Mouse (Mus musculus): ENCODE data around the gene Bcan. TPM values are rescaled to one million over a fixed set of nuclear protein-coding genes. Genes with fewer than 3 reads are reported as not detected.

Gene Bcan
- polyA plus RNA-seq, 1 experiment from 2014 or later, result 0.13 TPM

DNA sequence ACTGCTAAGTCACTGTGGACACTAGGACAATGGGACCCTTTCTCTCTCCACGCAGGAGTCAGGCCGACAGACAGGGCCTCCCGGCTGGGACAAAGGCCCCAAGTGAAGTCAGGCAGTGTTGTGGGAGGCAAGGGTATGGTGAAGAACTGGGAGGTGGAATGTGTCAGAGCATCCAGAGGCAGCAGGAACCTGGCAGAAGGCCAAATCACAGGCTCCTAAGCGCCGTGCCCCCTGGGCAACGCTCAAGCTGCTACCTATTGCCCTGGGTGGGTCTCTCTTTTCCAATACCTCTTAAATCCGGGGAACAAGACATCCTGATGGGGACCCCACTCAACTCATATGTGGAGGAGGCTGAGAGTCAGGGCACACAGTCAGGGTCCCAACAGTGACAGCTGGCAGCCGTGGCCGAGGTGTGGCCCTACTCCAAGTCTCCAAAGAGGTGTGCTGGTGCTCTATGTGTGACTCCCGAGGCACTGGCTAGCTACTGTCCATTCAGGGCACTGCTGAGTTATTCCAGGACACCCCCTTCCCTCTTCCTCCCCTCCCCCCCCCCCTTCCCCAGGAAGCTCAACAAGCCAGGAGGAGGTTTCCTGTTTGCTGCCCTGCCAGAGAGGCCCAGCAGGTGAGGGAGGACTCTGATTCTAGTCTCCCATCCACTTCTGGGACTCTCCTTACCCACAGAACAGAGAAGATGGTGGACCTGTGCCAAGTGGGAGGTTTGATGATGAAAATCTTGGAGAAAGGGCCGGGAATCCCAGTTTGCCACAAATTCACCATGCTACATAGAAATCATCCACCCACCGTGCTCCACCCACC lies 14.3 kb downstream of the Bcan start:
- Histone ChIP-seq H3K36me3 (ENCODE audit: control insufficient read depth, insufficient read depth) (no peaks in the 10 kb centered on the region), H3K4me2 (ENCODE audit: low read depth, low read length) (0 out of 2 replicates have a peak overlapping the region, but pooled peaks have one; percentile 1), H3K9ac (ENCODE audit: low read length) (peak overlapping the region; percentile 48), H3K9me3 (replicated peaks; ENCODE audit: control insufficient read depth, low read length) (no peaks in the 10 kb centered on the region), H3K27me3 (ENCODE audit: control insufficient read depth, insufficient read depth, low read length) (peaks cover 20% of the 10 kb centered on the region), H3K4me3 (ENCODE audit: low read length) (no peak overlapping the region), H3K4me1 (ENCODE audit: control insufficient read depth, insufficient read depth, low read length) (peaks cover 66% of the 10 kb centered on the region), H3K27ac (ENCODE audit: low read length) (peak overlapping the region; percentile 71)
- ATAC-seq (replicated peaks; ENCODE audit: extremely low read depth, insufficient read depth, low FRiP score), result no peak
- 24% methylated on average over 12 of the region's 12 CpGs for WGBS

DNA sequence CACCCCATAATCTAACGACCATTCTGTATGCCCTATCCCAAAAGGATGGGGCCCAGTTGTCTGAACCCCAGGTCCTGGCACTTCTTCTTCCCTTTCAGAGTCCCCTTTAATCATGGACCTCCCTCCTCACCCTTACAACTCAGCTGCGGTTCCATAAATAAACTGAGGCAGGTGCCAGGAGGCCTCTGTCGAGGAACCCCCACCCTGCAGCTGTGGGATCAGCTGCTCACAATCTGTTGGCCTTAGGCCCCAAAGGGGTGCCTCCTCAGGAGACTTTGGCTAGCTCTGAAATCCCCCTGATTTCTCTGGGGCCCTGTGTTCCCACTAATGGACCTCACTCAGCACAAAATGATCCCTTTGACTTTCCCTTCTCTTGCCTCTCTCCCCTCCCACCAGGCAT lies 15.9 kb downstream of the Bcan start:
- ATAC-seq (replicated peaks; ENCODE audit: extremely low read depth, insufficient read depth, low FRiP score), result no peak
- Histone ChIP-seq H3K9me3 (replicated peaks; ENCODE audit: control insufficient read depth, low read length) (no peaks in the 10 kb centered on the region), H3K27me3 (ENCODE audit: control insufficient read depth, insufficient read depth, low read length) (peaks cover 5% of the 10 kb centered on the region), H3K36me3 (ENCODE audit: control insufficient read depth, insufficient read depth) (no peaks in the 10 kb centered on the region), H3K9ac (ENCODE audit: low read length) (no peak overlapping the region; the same call in 1 of the 2 replicates), H3K4me3 (ENCODE audit: low read length) (no peak overlapping the region), H3K4me2 (ENCODE audit: low read depth, low read length) (no peak overlapping the region), H3K27ac (ENCODE audit: low read length) (peak overlapping the region; percentile 93), H3K4me1 (ENCODE audit: control insufficient read depth, insufficient read depth, low read length) (peaks cover 66% of the 10 kb centered on the region)
- 21% methylated on average over 3 of the region's 3 CpGs for WGBS

GRCm38 (mm10) chr3:87983627-87984026 lies 16.4 kb downstream of the Bcan start:
- peak overlapping the region; percentile 48 for H3K4me2 ChIP-seq (ENCODE audit: low read depth, low read length)
- H3K27ac ChIP-seq (ENCODE audit: low read length), result peak overlapping the region; percentile 93
- 57% methylated on average over 6 of the region's 6 CpGs for WGBS
- peaks cover 2% of the 10 kb centered on the region; the same call in 1 of the 2 replicates for H3K27me3 ChIP-seq (ENCODE audit: control insufficient read depth, insufficient read depth, low read length)
- no peak overlapping the region for H3K4me3 ChIP-seq (ENCODE audit: low read length)
- no peaks in the 10 kb centered on the region for H3K9me3 ChIP-seq (replicated peaks; ENCODE audit: control insufficient read depth, low read length)
- H3K4me1 ChIP-seq (ENCODE audit: control insufficient read depth, insufficient read depth, low read length), result peaks cover 66% of the 10 kb centered on the region
- no peak for ATAC-seq (replicated peaks; ENCODE audit: extremely low read depth, insufficient read depth, low FRiP score)
- H3K36me3 ChIP-seq (ENCODE audit: control insufficient read depth, insufficient read depth), result no peaks in the 10 kb centered on the region
- H3K9ac ChIP-seq (ENCODE audit: low read length), result peak overlapping the region; percentile 67

GRCm38 (mm10) chr3:87982836-87983601 lies 17.0 kb downstream of the Bcan start:
- Histone ChIP-seq H3K27ac (ENCODE audit: low read length) (peak overlapping the region; percentile 93), H3K9ac (ENCODE audit: low read length) (peak overlapping the region; percentile 67), H3K4me3 (ENCODE audit: low read length) (peak overlapping the region; percentile 15), H3K4me2 (ENCODE audit: low read depth, low read length) (peak overlapping the region; percentile 48), H3K4me1 (ENCODE audit: control insufficient read depth, insufficient read depth, low read length) (peaks cover 64% of the 10 kb centered on the region), H3K9me3 (replicated peaks; ENCODE audit: control insufficient read depth, low read length) (no peaks in the 10 kb centered on the region), H3K36me3 (ENCODE audit: control insufficient read depth, insufficient read depth) (no peaks in the 10 kb centered on the region), H3K27me3 (ENCODE audit: control insufficient read depth, insufficient read depth, low read length) (no peaks in the 10 kb centered on the region)
- peak; percentile 57 for ATAC-seq (replicated peaks; ENCODE audit: extremely low read depth, insufficient read depth, low FRiP score)
- 7% methylated on average over 13 of the region's 13 CpGs for WGBS

- Histone ChIP-seq H3K9me3 (replicated peaks; ENCODE audit: control insufficient read depth, low read length) (no peaks in the 10 kb centered on the region), H3K4me3 (ENCODE audit: low read length) (no peak overlapping the region; the same call in 1 of the 2 replicates), H3K9ac (ENCODE audit: low read length) (peak overlapping the region; percentile 67), H3K4me1 (ENCODE audit: control insufficient read depth, insufficient read depth, low read length) (peaks cover 55% of the 10 kb centered on the region), H3K36me3 (ENCODE audit: control insufficient read depth, insufficient read depth) (peaks cover 1% of the 10 kb centered on the region), H3K4me2 (ENCODE audit: low read depth, low read length) (peak overlapping the region; percentile 48), H3K27me3 (ENCODE audit: control insufficient read depth, insufficient read depth, low read length) (no peaks in the 10 kb centered on the region; the same call in 1 of the 2 replicates), H3K27ac (ENCODE audit: low read length) (peak overlapping the region; percentile 93)
- peak; percentile 45; the same call in 1 of the 2 replicates for ATAC-seq (replicated peaks; ENCODE audit: extremely low read depth, insufficient read depth, low FRiP score)
- WGBS, result 29% methylated on average over 12 of the region's 12 CpGs
Observed at GRCm38 (mm10) chr3:87981894-87982835, 17.9 kb downstream of the Bcan start.

- Histone ChIP-seq H3K4me1 (ENCODE audit: control insufficient read depth, insufficient read depth, low read length) (peaks cover 48% of the 10 kb centered on the region), H3K36me3 (ENCODE audit: control insufficient read depth, insufficient read depth) (peaks cover 5% of the 10 kb centered on the region), H3K27ac (ENCODE audit: low read length) (peak overlapping the region; percentile 93), H3K9me3 (replicated peaks; ENCODE audit: control insufficient read depth, low read length) (no peaks in the 10 kb centered on the region), H3K27me3 (ENCODE audit: control insufficient read depth, insufficient read depth, low read length) (no peaks in the 10 kb centered on the region; the same call in 1 of the 2 replicates), H3K4me3 (ENCODE audit: low read length) (no peak overlapping the region), H3K4me2 (ENCODE audit: low read depth, low read length) (no peak overlapping the region), H3K9ac (ENCODE audit: low read length) (no peak overlapping the region)
- WGBS, result 80% methylated on average over 6 of the region's 6 CpGs
- no peak for ATAC-seq (replicated peaks; ENCODE audit: extremely low read depth, insufficient read depth, low FRiP score)
Observed at GRCm38 (mm10) chr3:87981214-87981760, 18.7 kb downstream of the Bcan start.

DNA sequence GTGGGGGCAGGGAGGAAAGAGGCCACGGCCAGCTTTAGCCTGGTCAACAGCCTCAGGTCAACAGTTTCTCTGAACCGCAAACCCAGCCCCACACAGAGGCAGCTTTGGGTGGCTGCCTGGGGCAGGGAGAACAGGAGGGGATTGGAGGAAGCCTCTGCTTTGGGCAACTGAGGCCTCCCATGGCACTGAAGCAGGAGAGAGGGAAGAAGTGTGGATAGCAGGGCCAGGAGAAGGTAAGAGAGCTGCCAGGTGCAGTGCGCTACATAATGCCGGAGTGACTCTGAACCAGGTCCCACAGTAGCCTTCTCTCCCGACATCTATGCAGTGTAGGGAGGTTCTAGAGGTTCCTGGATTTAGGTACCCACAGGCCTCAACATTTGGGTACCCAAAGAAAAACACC lies 19.3 kb downstream of the Bcan start:
- Histone ChIP-seq H3K4me3 (ENCODE audit: low read length) (no peak overlapping the region), H3K27ac (ENCODE audit: low read length) (no peak overlapping the region), H3K27me3 (ENCODE audit: control insufficient read depth, insufficient read depth, low read length) (no peaks in the 10 kb centered on the region; the same call in 1 of the 2 replicates), H3K4me2 (ENCODE audit: low read depth, low read length) (no peak overlapping the region), H3K9ac (ENCODE audit: low read length) (no peak overlapping the region), H3K4me1 (ENCODE audit: control insufficient read depth, insufficient read depth, low read length) (peaks cover 42% of the 10 kb centered on the region), H3K9me3 (replicated peaks; ENCODE audit: control insufficient read depth, low read length) (no peaks in the 10 kb centered on the region), H3K36me3 (ENCODE audit: control insufficient read depth, insufficient read depth) (peaks cover 5% of the 10 kb centered on the region)
- ATAC-seq (replicated peaks; ENCODE audit: extremely low read depth, insufficient read depth, low FRiP score), result no peak
- WGBS, result 77% methylated on average over 5 of the region's 5 CpGs

DNA sequence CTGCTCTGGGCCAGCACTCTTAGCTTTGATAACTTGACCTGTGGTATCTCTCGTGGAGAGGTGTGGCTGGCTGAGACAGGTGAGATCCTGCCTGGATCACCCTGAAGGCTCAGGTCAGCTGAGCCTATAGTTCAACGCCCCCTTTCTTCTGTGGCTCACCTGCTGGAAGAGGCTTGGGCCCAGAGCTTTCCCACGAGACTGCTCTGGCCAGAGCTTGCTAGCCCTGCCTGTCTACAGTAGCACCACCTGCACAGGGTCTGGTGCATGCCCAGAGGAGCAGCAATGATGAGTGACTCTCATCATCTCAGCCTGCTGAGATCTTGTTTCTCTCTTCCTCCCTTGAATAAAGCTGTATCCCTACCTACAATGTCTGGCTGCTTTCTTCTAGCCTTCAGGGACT lies 19.9 kb downstream of the Bcan start:
- ATAC-seq (replicated peaks; ENCODE audit: extremely low read depth, insufficient read depth, low FRiP score), result no peak
- no peak overlapping the region for H3K4me2 ChIP-seq (ENCODE audit: low read depth, low read length)
- H3K4me1 ChIP-seq (ENCODE audit: control insufficient read depth, insufficient read depth, low read length), result peaks cover 36% of the 10 kb centered on the region
- peaks cover 5% of the 10 kb centered on the region for H3K36me3 ChIP-seq (ENCODE audit: control insufficient read depth, insufficient read depth)
- H3K9ac ChIP-seq (ENCODE audit: low read length), result no peak overlapping the region
- 68% methylated on average over 3 of the region's 3 CpGs for WGBS
- no peaks in the 10 kb centered on the region; the same call in 1 of the 2 replicates for H3K27me3 ChIP-seq (ENCODE audit: control insufficient read depth, insufficient read depth, low read length)
- H3K27ac ChIP-seq (ENCODE audit: low read length), result no peak overlapping the region
- no peak overlapping the region for H3K4me3 ChIP-seq (ENCODE audit: low read length)
- no peaks in the 10 kb centered on the region for H3K9me3 ChIP-seq (replicated peaks; ENCODE audit: control insufficient read depth, low read length)

Measured in heart, embryonic 16.5 days (tissue).